Mouse (Mus musculus): Measurements from ENCODE around the gene Hao1. TPM values are rescaled to one million over a fixed set of nuclear protein-coding genes. Genes with fewer than 3 reads are reported as not detected.

Hao1 gene
- total RNA-seq (2018; cell fraction: chromatin; rRNA removed) = not detected
- total RNA-seq (2018; cell fraction: cytosol; rRNA removed) = not detected
- not detected for total RNA-seq (2018; cell fraction: nucleus; rRNA removed)
- 0.11 TPM in 1 of 3 replicates, not detected in the others for polyA plus RNA-seq (2018)

GRCm38 (mm10) chr2:134554221-134554727, at the start of gene Hao1:
Gene Hao1, minus strand, starts transcription at chr2:134554368.
- Histone ChIP-seq H3K4me3 (ENCODE audit: inconsistent target) (no peak within 1 kb of the TSS), H3K36me3 (ENCODE audit: inconsistent target) (no peaks in the 10 kb centered on the region), H3K27ac (no peak within 1 kb of the TSS), H3K79me2 (ENCODE audit: inconsistent target) (no peaks in the 10 kb centered on the region)
- 91% methylated on average over 8 of the region's 8 CpGs for WGBS (ENCODE audit: missing documents)

- no peak overlapping the region for H3K27ac ChIP-seq
- H3K4me3 ChIP-seq (ENCODE audit: inconsistent target) = no peak overlapping the region
- WGBS (ENCODE audit: missing documents) = 100% methylated on average over 6 of the region's 6 CpGs
- no peaks in the 10 kb centered on the region for H3K79me2 ChIP-seq (ENCODE audit: inconsistent target)
- no peaks in the 10 kb centered on the region for H3K36me3 ChIP-seq (ENCODE audit: inconsistent target)
Measured at GRCm38 (mm10) chr2:134591081-134591694, 37.0 kb upstream of the Hao1 start.

GRCm38 (mm10) chr2:134585243-134585642, 31.1 kb upstream of the Hao1 start:
- WGBS (ENCODE audit: missing documents) = 84% methylated on average over 4 of the region's 4 CpGs
- Histone ChIP-seq H3K79me2 (ENCODE audit: inconsistent target) (no peaks in the 10 kb centered on the region), H3K27ac (no peak overlapping the region), H3K4me3 (ENCODE audit: inconsistent target) (no peak overlapping the region), H3K36me3 (ENCODE audit: inconsistent target) (no peaks in the 10 kb centered on the region)

GRCm38 (mm10) chr2:134559422-134559821, 5.3 kb upstream of the Hao1 start:
- Histone ChIP-seq H3K79me2 (ENCODE audit: inconsistent target) (no peaks in the 10 kb centered on the region), H3K27ac (no peak overlapping the region), H3K36me3 (ENCODE audit: inconsistent target) (no peaks in the 10 kb centered on the region), H3K4me3 (ENCODE audit: inconsistent target) (no peak overlapping the region)
- 91% methylated on average over 3 of the region's 3 CpGs for WGBS (ENCODE audit: missing documents)

- H3K27ac ChIP-seq = no peak overlapping the region
- no peaks in the 10 kb centered on the region for H3K36me3 ChIP-seq (ENCODE audit: inconsistent target)
- no peaks in the 10 kb centered on the region for H3K79me2 ChIP-seq (ENCODE audit: inconsistent target)
- H3K4me3 ChIP-seq (ENCODE audit: inconsistent target) = no peak overlapping the region
Measured at GRCm38 (mm10) chr2:134552358-134552757, 1.8 kb downstream of the Hao1 start.

GRCm38 (mm10) chr2:134549770-134550169, 4.4 kb downstream of the Hao1 start:
- no peaks in the 10 kb centered on the region for H3K79me2 ChIP-seq (ENCODE audit: inconsistent target)
- H3K4me3 ChIP-seq (ENCODE audit: inconsistent target) = no peak overlapping the region
- H3K27ac ChIP-seq = no peak overlapping the region
- no peaks in the 10 kb centered on the region for H3K36me3 ChIP-seq (ENCODE audit: inconsistent target)
- WGBS (ENCODE audit: missing documents) = 14% methylated on average over 4 of the region's 4 CpGs

GRCm38 (mm10) chr2:134545116-134545515, 9.1 kb downstream of the Hao1 start:
- no peaks in the 10 kb centered on the region for H3K36me3 ChIP-seq (ENCODE audit: inconsistent target)
- H3K79me2 ChIP-seq (ENCODE audit: inconsistent target) = no peaks in the 10 kb centered on the region
- no peak overlapping the region for H3K27ac ChIP-seq
- H3K4me3 ChIP-seq (ENCODE audit: inconsistent target) = no peak overlapping the region
- WGBS (ENCODE audit: missing documents) = 16% methylated on average over 5 of the region's 5 CpGs

GRCm38 (mm10) chr2:134544321-134545065, 9.7 kb downstream of the Hao1 start:
- no peaks in the 10 kb centered on the region for H3K79me2 ChIP-seq (ENCODE audit: inconsistent target)
- H3K4me3 ChIP-seq (ENCODE audit: inconsistent target) = no peak overlapping the region
- WGBS (ENCODE audit: missing documents) = 11% methylated on average over 8 of the region's 8 CpGs
- H3K36me3 ChIP-seq (ENCODE audit: inconsistent target) = no peaks in the 10 kb centered on the region
- H3K27ac ChIP-seq = no peak overlapping the region

- Histone ChIP-seq H3K27ac (no peak overlapping the region), H3K36me3 (ENCODE audit: inconsistent target) (no peaks in the 10 kb centered on the region), H3K4me3 (ENCODE audit: inconsistent target) (no peak overlapping the region), H3K79me2 (ENCODE audit: inconsistent target) (no peaks in the 10 kb centered on the region)
- 64% methylated on average over 2 of the region's 2 CpGs for WGBS (ENCODE audit: missing documents)
Measured at GRCm38 (mm10) chr2:134543501-134543900, 10.7 kb downstream of the Hao1 start.

GRCm38 (mm10) chr2:134541019-134541418, 13.1 kb downstream of the Hao1 start:
- H3K4me3 ChIP-seq (ENCODE audit: inconsistent target) = no peak overlapping the region

GRCm38 (mm10) chr2:134538451-134538850, 15.7 kb downstream of the Hao1 start:
- Histone ChIP-seq H3K79me2 (ENCODE audit: inconsistent target) (no peaks in the 10 kb centered on the region), H3K27ac (no peak overlapping the region), H3K4me3 (ENCODE audit: inconsistent target) (no peak overlapping the region), H3K36me3 (ENCODE audit: inconsistent target) (no peaks in the 10 kb centered on the region)
- 12% methylated on average over 4 of the region's 4 CpGs for WGBS (ENCODE audit: missing documents)

More at GRCm38 (mm10) chr2:134541019-134541418, 13.1 kb downstream of the Hao1 start:
- Histone ChIP-seq H3K79me2 (ENCODE audit: inconsistent target) (no peaks in the 10 kb centered on the region), H3K27ac (no peak overlapping the region), H3K36me3 (ENCODE audit: inconsistent target) (no peaks in the 10 kb centered on the region)
- 24% methylated on average over 5 of the region's 5 CpGs for WGBS (ENCODE audit: missing documents)

GRCm38 (mm10) chr2:134528122-134528810, 25.9 kb downstream of the Hao1 start:
- Histone ChIP-seq H3K27ac (no peak overlapping the region), H3K79me2 (ENCODE audit: inconsistent target) (no peaks in the 10 kb centered on the region), H3K4me3 (ENCODE audit: inconsistent target) (no peak overlapping the region), H3K36me3 (ENCODE audit: inconsistent target) (no peaks in the 10 kb centered on the region)
- 3% methylated on average over 7 of the region's 7 CpGs for WGBS (ENCODE audit: missing documents)

- 28% methylated on average over 9 of the region's 11 CpGs for WGBS (ENCODE audit: missing documents)
- H3K4me3 ChIP-seq (ENCODE audit: inconsistent target) = no peak overlapping the region
- H3K79me2 ChIP-seq (ENCODE audit: inconsistent target) = no peaks in the 10 kb centered on the region
- no peaks in the 10 kb centered on the region for H3K36me3 ChIP-seq (ENCODE audit: inconsistent target)
- H3K27ac ChIP-seq = no peak overlapping the region
Measured at GRCm38 (mm10) chr2:134527419-134528114, 26.6 kb downstream of the Hao1 start.

- H3K4me3 ChIP-seq (ENCODE audit: inconsistent target) = no peak overlapping the region
Measured at GRCm38 (mm10) chr2:134518042-134518441, 36.1 kb downstream of the Hao1 start.

More at GRCm38 (mm10) chr2:134518042-134518441, 36.1 kb downstream of the Hao1 start:
- Histone ChIP-seq H3K27ac (no peak overlapping the region), H3K79me2 (ENCODE audit: inconsistent target) (no peaks in the 10 kb centered on the region), H3K36me3 (ENCODE audit: inconsistent target) (no peaks in the 10 kb centered on the region)
